Mouse (Mus musculus): ENCODE results near the gene Tprg.

Tprg gene

DNA sequence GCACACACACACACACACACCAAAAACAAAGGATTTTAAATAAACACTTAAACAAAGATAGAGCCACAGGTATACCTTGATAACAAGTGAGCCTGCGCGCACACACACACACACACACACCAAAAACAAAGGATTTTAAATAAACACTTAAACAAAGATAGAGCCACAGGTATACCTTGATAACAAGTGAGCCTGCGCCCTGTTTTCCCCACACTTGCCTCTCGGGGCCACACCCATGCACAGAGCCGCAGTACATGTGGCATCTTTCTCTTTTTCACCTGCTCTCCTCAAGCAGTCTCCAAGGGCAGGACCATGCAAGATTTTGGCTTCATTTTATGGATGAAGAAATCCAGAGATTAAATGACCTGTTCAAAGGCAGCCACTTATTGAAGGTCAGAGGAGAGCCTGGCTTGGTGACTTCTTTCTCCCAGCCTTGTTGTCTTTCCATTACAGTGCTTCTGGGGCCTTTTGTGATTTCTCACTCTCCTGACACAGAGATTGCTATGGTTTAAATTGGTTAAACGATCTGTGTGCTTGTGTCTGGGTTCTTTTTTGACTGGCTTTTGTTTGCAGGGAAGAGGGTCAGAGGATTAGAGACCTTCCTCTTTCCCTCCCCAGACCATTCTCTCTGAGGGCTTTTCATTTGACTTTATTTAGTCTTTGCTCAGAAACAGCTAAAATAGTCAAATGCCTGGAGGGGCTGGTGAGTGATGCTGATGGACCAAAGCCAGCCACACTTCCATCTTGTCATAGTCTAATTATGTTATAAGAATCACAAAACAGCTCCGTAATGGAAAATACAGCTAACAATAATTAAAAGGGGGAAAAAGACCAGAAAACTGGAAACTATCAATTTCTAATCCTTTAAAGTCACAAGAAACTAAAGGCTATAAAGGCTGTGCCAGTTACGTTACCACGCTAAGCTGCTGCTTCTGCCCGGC is 46.9 kb downstream of the Tprg start:
- no peak for DNase-seq

DNA sequence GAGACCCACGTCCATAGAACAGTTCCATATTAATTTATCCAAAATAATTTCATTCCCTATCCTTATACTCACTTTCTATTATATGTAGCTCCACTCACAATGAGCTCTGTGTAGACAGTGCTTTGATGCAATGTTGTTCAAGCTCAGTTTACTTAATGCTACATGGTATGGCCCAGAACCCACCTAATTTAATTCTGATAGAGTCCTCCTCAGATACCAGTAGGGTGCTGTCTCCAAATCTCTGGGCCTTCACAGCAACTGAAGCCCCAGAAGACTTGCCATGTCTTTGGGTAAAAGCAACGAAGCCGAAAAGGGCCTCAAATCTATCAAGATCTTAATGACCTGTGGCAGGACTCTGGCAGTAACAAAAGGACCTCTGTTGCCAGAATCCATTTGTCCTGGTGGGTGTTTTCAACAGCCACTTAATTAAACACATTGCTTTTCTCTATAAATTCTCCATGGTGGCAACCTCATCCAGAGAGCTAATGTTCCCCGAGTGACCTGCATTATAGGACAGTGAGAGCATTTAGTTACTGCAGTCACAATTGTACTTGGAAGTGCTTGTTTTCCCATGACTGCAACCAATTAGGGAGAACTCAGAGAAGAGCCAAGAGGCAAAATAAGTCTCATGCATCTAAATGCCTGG is 48.6 kb downstream of the Tprg start:
- no peak for DNase-seq

- peak; percentile 7 to 41 for DNase-seq
Observed at GRCm38 (mm10) chr16:25349626-25350025, 63.0 kb downstream of the Tprg start.

- peak; percentile 12 to 20 for DNase-seq
Observed at GRCm38 (mm10) chr16:25367834-25368233, 81.2 kb downstream of the Tprg start.

GRCm38 (mm10) chr16:25369984-25370412 is 83.4 kb downstream of the Tprg start:
- DNase-seq = no peak

DNA sequence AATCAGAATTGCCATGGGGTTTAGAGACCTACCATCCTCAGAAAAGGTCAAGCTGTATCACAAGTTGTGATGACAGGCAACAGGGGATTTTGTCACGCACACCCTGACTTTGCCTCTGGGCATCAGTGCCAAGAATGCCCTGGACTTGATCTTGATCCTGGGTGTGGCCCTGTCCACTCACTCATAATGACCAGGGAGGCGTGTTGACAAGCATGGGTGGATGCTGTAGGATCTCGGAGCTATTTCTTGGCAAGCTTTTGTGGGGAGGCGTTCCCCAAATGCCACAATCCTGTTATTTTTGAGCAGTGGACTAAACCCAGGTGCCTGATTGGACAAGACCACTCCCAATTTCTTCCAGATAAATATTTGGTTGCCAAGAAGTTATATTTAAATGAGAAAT is 87.5 kb downstream of the Tprg start:
- DNase-seq = peak; percentile 20 to 28

DNA sequence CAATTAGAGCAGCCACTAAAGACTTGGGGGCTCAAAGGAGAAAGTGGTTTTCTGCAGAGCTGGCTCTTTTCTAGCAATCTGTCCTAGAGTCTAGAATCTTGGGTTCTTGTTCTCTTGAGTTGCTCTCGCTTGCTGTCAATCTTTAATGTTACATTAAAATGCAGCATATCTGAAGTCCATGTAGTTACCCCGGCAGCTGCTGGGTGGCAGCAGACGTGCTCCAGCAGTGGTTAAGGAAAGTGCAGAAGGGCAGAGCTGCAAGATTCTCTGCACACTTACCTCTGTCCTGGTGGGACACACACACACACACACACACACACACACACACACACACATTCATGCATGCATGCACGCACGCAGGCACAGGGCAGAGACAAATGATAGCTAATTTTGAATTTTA is 88.2 kb downstream of the Tprg start:
- DNase-seq = no peak

- peak; percentile 76 to 79 for DNase-seq
Observed at GRCm38 (mm10) chr16:25376720-25377373, 90.2 kb downstream of the Tprg start.

DNA sequence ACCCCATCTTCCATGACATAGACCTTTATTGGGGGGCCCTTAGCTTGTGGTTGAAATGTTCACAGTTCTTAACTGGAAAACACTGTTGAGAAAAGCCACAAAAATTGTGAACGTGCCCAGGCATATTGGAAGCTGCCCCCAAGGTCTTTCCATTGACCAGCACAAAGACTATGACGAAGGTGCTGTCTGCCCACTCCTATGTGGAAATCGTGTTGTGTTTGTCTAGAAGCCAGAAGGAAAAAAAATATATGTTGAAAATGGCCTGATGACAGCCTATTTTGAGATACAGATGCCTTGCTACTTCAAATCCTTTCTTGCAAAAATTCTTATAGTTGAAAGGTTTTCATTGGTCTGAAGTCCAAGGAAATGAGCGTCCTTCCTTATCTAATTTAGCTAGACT is 91.1 kb downstream of the Tprg start:
- no peak for DNase-seq

- DNase-seq = no peak
Observed at GRCm38 (mm10) chr16:25385498-25386192, 99.0 kb downstream of the Tprg start.

DNA sequence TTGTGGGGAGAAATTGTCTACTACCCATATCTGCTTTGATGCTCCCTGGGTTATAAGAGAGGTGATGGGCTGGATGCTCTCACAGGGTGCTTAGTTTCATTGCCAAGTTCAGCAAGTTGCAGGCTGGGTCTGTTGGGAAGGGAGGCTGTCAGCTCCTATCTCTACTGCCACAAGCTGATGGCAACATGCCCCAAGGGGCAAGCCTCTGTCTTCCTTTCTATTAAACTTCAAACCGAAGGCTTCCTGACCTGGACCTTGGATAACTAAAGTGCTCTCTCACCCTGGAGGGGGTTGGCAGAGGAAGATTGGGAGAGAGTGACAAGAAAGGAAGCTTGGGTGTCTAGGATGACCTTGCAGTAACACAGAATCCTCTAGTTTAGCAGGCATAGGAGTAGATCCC is 108.1 kb downstream of the Tprg start:
- no peak for DNase-seq

GRCm38 (mm10) chr16:25404156-25404555 is 117.5 kb downstream of the Tprg start:
- DNase-seq = peak in 1 of 2 experiments; percentile 4

- DNase-seq = peak; percentile 38 to 68
Observed at GRCm38 (mm10) chr16:25407204-25407886, 120.7 kb downstream of the Tprg start.

GRCm38 (mm10) chr16:25408032-25408431 is 121.4 kb downstream of the Tprg start:
- no peak for DNase-seq

DNA sequence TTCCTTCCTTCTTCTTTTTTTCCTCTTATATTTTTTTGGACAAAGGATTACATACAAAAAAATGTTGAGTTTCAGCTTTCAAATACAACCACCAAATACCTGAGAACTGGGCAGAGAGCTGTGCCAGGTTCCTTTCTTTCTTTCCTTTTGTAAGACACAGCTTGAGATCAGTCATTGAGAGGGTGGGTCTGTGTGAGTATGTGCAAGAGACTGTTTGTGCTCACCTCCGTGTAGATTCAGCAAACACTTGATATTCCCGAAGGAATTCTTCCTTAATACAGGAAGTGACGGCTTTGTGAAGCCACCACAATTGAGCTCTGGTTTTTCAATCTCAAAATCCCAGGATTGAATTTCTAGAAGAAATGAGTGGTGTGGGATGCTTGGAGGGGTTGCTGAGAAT is 124.7 kb downstream of the Tprg start:
- DNase-seq = no peak

DNA sequence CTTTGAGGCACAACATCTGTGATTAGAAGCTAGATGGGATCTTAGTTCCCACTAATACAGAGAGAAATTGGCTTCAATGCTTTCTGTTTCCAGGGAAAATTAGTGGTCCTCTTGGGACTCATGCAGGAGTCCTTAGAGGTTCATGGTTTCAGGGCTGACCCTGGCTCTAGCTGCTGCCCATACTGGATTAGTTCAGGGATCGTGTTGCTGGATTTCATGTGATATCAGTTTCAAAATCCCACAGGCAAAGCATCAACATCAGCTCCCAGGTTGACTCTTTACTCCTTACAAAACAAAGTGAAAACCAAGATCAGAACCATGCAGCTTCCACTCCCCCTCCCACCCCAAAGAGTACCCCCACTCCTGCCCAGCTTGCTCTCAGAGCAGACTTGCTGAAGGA is 127.3 kb downstream of the Tprg start:
- DNase-seq = no peak

- no peak for DNase-seq
Observed at GRCm38 (mm10) chr16:25415186-25415585, 128.6 kb downstream of the Tprg start.

DNA sequence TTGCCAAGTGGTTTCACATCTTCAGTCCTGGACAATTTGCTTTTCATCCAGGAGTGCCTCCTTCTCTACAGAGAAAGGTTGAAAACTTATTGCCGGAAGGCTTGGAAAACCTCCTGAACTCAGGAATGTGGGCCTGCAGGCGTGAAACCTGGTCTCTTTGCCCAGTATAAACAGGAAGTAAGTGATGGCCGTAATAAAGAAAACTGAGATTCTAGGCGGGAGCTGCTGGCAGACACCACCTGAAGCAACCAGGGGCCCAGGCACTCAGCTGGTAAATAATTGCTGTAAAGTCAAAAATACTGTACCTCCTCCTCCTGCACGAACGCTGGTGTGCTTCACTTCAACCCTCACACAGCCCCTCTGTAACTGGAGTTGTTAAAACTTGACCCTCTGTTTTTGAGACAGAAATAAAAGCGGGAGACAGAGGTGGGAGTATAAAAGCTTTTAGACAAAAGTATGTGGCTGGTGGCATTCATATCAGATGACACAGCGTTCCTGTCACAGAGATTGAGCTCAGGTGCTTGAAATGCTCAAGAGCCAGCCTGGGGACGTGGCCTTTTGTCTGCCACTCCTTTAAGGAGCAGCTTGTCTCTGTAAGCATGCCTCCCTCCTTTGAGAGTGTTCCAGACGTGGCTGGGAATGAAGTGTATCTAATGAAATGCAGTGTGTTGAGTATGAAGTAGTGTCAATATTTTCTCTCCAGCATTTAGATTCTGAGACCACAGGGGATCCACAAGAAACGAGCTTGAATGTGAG is 131.4 kb downstream of the Tprg start:
- DNase-seq = peak; percentile 56 to 74

GRCm38 (mm10) chr16:25422997-25423396 is 136.4 kb downstream of the Tprg start:
- DNase-seq = peak in 1 of 2 experiments; percentile 2

GRCm38 (mm10) chr16:25424001-25424400 is 137.4 kb downstream of the Tprg start:
- DNase-seq = peak in 1 of 2 experiments; percentile 17

GRCm38 (mm10) chr16:25424915-25425314 is 138.3 kb downstream of the Tprg start:
- no peak for DNase-seq

Measured in lung, adult 18-20 months (tissue).